Mouse (Mus musculus) megakaryocyte, embryonic 14.5 days (primary cell): ENCODE data around the gene Gm11273. TPM values are rescaled to one million over a fixed set of nuclear protein-coding genes. Genes with fewer than 3 reads are reported as not detected.

ENCODE experiments used
- H3K27me3 ChIP-seq: replicated peaks from 2 replicates; pipeline ENCODE3; 2012; ENCODE audit warnings: inconsistent platforms
- H3K36me3 ChIP-seq: replicated peaks from 2 replicates; pipeline ENCODE3; 2012; ENCODE audit warnings: low read length, inconsistent platforms, mixed read lengths
- H3K4me1 ChIP-seq: 2 replicates; pipeline ENCODE4 v1.6.1; 2012; ENCODE audit warnings: inconsistent platforms
- H3K4me3 ChIP-seq: replicated peaks from 2 replicates; pipeline ENCODE3; 2012; ENCODE audit warnings: moderate library complexity, mild to moderate bottlenecking, inconsistent platforms
- H3K9me3 ChIP-seq: 2 replicates; pipeline ENCODE4 v1.6.1; 2012; ENCODE audit warnings: inconsistent platforms
- FLI1 ChIP-seq: IDR thresholded peaks from 2 replicates; pipeline ENCODE4 v1.6.1; 2012; ENCODE audit warnings: low read length, inconsistent platforms, mixed read lengths
- GATA1 ChIP-seq: IDR thresholded peaks from 3 replicates; pipeline ENCODE4 v1.6.1; 2012; ENCODE audit warnings: mixed read lengths, low read length, inconsistent platforms, borderline replicate concordance
- polyA plus RNA-seq: library from polyadenylated mRNA; stranded (reverse); fragments of >175 nt; gene quantifications from 2 replicates; pipeline ENCODE4 v1.2.3, GENCODE M21; 2012; ENCODE audit warnings: low replicate concordance; ENCODE audit not compliant: insufficient read depth

Gm11273 gene
- polyA plus RNA-seq, 1 experiment = 41.0 TPM

DNA sequence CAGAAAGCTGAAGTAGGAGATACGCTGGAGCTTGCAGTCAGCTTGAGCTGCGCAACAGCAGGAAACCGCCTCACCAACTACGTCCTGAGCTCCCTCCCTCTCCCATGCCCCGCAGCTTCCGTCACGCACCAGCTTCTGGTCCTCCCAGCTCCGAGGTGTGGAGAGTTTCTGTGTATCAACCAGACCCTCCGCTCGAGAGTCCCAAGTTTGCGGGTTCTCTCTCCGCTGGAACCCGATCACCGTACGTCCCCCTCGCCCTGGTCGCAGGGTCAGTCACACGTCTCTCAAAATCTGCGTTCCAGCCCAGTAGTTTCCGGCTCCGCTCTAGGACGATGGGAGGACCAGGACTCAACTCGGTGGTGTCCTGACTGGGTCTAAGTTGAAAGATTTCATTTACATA, 47.8 kb downstream of the Gm11273 start, which contains the start of gene Zscan26:
Zscan26 (minus strand) TSS at position 282 of the 400 bp plus-strand sequence.
- TF ChIP-seq GATA1 (no peak), FLI1 (no peak)
- H3K9me3 ChIP-seq = no peaks in the 10 kb centered on the region

DNA sequence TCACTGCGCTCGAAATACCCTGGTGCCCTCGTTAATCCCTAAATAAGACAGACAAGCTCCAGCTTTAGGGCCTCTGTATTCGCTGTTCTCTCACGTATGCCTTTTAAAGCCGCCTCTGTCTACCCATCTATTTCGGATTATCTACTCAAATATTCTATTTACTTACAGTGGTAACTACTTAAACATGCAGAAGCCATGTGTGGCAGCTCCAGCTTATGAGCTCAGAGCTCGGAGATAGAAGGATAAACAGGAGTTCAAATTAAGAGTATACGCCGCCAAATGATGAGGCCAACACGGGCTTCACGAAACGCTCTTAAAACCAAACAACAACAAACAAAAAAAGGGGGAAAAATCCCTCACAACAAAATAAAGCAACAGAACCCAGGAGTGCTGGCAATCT, 48.2 kb downstream of the Gm11273 start:
- peak overlapping the region; percentile 96 for H3K4me3 ChIP-seq
- TF ChIP-seq FLI1 (no peak), GATA1 (no peak)
- peaks cover 23% of the 10 kb centered on the region for H3K36me3 ChIP-seq
- H3K4me1 ChIP-seq = peaks cover 27% of the 10 kb centered on the region
- H3K9me3 ChIP-seq = no peaks in the 10 kb centered on the region
- peaks cover 19% of the 10 kb centered on the region for H3K27me3 ChIP-seq

More for the DNA sequence above, 47.8 kb downstream of the Gm11273 start, which contains the start of gene Zscan26:
- Histone ChIP-seq H3K27me3 (peaks cover 19% of the 10 kb centered on the region), H3K4me1 (peaks cover 24% of the 10 kb centered on the region), H3K4me3 (peak within 1 kb of the TSS; percentile 96), H3K36me3 (peaks cover 19% of the 10 kb centered on the region)

Other genes starting within 250 kb of the Gm11273 start
- gene Gpx5, start 208.7 kb downstream of the Gm11273 start, polyA plus RNA-seq = not detected in 2 replicates
- gene Gpx6, start 189.3 kb downstream of the Gm11273 start, polyA plus RNA-seq = not detected in 2 replicates
- gene Olfr1367, start 154.5 kb downstream of the Gm11273 start, polyA plus RNA-seq = not detected in 2 replicates
- gene Zscan12, start 138.6 kb downstream of the Gm11273 start, polyA plus RNA-seq = 1.3 TPM in 1 of 2 replicates, not detected in the other
- gene Zkscan3, start 98.7 kb downstream of the Gm11273 start, polyA plus RNA-seq = 4.5 TPM in 1 of 2 replicates, not detected in the other
- 0.07 TPM in 1 of 2 replicates, not detected in the other for gene Pgbd1, start 60.4 kb downstream of the Gm11273 start, polyA plus RNA-seq
- gene Zscan26, start 47.7 kb downstream of the Gm11273 start, polyA plus RNA-seq = 0.70 TPM in 1 of 2 replicates, not detected in the other
- gene Nkapl, start 32.9 kb downstream of the Gm11273 start, polyA plus RNA-seq = 0.92 TPM in 1 of 2 replicates, not detected in the other
- gene Zkscan4, start 22.5 kb downstream of the Gm11273 start, polyA plus RNA-seq = not detected in 2 replicates
- not detected in 2 replicates for gene Gm10065, start 22.0 kb downstream of the Gm11273 start, polyA plus RNA-seq
- gene AK157302, start 6.2 kb downstream of the Gm11273 start, polyA plus RNA-seq = 0.04 TPM in 1 of 2 replicates, not detected in the other
- gene Zkscan8, start 29.7 kb upstream of the Gm11273 start, polyA plus RNA-seq = 0.20 TPM in 1 of 2 replicates, not detected in the other
- not detected in 2 replicates for gene Olfr1366, start 41.4 kb upstream of the Gm11273 start, polyA plus RNA-seq
- gene Olfr1535, start 58.5 kb upstream of the Gm11273 start, polyA plus RNA-seq = not detected in 2 replicates
- 0.10 TPM in 1 of 2 replicates, not detected in the other for gene Olfr1364, start 80.3 kb upstream of the Gm11273 start, polyA plus RNA-seq
- not detected in 2 replicates for gene Olfr1362, start 112.6 kb upstream of the Gm11273 start, polyA plus RNA-seq
- gene Olfr11, start 141.1 kb upstream of the Gm11273 start, polyA plus RNA-seq = not detected in 2 replicates
- gene Olfr1361, start 162.0 kb upstream of the Gm11273 start, polyA plus RNA-seq = not detected in 2 replicates
- gene Olfr1360, start 176.0 kb upstream of the Gm11273 start, polyA plus RNA-seq = not detected in 2 replicates
- gene Olfr1359, start 196.7 kb upstream of the Gm11273 start, polyA plus RNA-seq = not detected in 2 replicates
- gene Hist1h2bl, start 214.7 kb upstream of the Gm11273 start, polyA plus RNA-seq = 3.6 TPM in 1 of 2 replicates, not detected in the other
- gene Hist1h2ai, start 215.0 kb upstream of the Gm11273 start, polyA plus RNA-seq = 46.8 and 88.4 TPM in 2 replicates
- gene Hist1h3h, start 216.2 kb upstream of the Gm11273 start, polyA plus RNA-seq = 72.9 and 147 TPM in 2 replicates
- 7.3 TPM in 1 of 2 replicates, not detected in the other for gene Hist1h2bm, start 220.6 kb upstream of the Gm11273 start, polyA plus RNA-seq
- 5.0 and 5.5 TPM in 2 replicates for gene Hist1h4j, start 233.6 kb upstream of the Gm11273 start, polyA plus RNA-seq
- 53.8 and 106 TPM in 2 replicates for gene Hist1h4k, start 249.1 kb upstream of the Gm11273 start, polyA plus RNA-seq